Mouse (Mus musculus): ENCODE measurements around the gene Tmed6. TPM values are rescaled to one million over a fixed set of nuclear protein-coding genes. Genes with fewer than 3 reads are reported as not detected.

The Tmed6 gene
- polyA plus RNA-seq, 1 experiment from 2014 or later = not detected

DNA sequence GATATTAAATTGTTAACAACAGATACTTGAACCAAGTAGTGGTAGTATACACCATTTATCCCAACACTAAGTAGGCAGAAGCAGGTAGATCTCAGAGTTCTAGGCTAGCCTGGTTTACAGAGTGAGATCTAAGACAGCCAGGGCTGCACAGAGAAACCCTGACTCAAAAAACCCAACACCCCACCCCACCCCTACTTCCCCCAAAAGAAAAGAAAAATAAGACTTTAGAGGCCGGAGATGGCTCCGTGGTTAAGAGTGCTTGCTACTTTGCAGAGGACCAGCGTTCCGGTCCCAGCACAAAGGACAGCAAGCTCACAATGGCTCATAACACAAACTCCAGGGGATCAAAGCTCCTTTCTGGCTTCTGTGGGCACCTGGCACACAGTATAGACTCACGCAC, 20.6 kb upstream of the Tmed6 start:
- Histone ChIP-seq H3K4me2 (ENCODE audit: low read depth) (no peak overlapping the region), H3K4me1 (ENCODE audit: control insufficient read depth, insufficient read depth, low read length) (no peaks in the 10 kb centered on the region), H3K9me3 (ENCODE audit: control insufficient read depth, low read length) (no peaks in the 10 kb centered on the region), H3K27me3 (ENCODE audit: control insufficient read depth, insufficient read depth, low read length) (no peaks in the 10 kb centered on the region), H3K4me3 (ENCODE audit: low read depth, low read length) (no peak overlapping the region), H3K27ac (ENCODE audit: low read depth, low read length) (no peak overlapping the region), H3K36me3 (ENCODE audit: control insufficient read depth, insufficient read depth, low read length) (peaks cover 14% of the 10 kb centered on the region), H3K9ac (ENCODE audit: low read length) (no peak overlapping the region)
- DNase-seq (ENCODE audit: low spot score) (no peak), ATAC-seq (ENCODE audit: insufficient read depth, low FRiP score, low TSS enrichment) (no peak)
- 97% methylated on average over 5 of the region's 5 CpGs for WGBS

DNA sequence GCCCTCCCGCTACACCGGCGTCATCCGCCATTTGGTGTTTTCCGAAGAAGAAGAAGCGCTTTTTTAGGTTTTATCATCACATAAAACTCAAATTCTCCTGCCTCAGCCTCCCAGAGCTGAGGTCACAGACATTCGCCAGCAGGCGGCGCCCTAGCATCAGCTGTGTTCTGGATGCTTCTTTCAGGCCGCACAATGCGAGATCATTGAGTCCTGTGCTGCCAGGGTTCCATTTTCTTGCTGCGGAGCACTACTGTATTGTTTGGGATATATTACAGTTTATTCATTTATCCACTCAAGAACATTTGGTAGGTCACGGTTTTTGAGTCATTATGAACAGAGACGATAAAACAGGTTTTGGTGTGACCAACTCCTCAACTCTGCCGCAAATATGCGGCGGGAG, 19.9 kb upstream of the Tmed6 start:
- Histone ChIP-seq H3K36me3 (ENCODE audit: control insufficient read depth, insufficient read depth, low read length) (peaks cover 17% of the 10 kb centered on the region), H3K4me1 (ENCODE audit: control insufficient read depth, insufficient read depth, low read length) (no peaks in the 10 kb centered on the region), H3K4me2 (ENCODE audit: low read depth) (no peak overlapping the region), H3K9ac (ENCODE audit: low read length) (no peak overlapping the region), H3K27ac (ENCODE audit: low read depth, low read length) (no peak overlapping the region), H3K4me3 (ENCODE audit: low read depth, low read length) (no peak overlapping the region), H3K9me3 (ENCODE audit: control insufficient read depth, low read length) (no peaks in the 10 kb centered on the region), H3K27me3 (ENCODE audit: control insufficient read depth, insufficient read depth, low read length) (no peaks in the 10 kb centered on the region)
- WGBS = 96% methylated on average over 16 of the region's 17 CpGs
- ATAC-seq (ENCODE audit: insufficient read depth, low FRiP score, low TSS enrichment) = no peak
- DNase-seq (ENCODE audit: low spot score) = no peak

DNA sequence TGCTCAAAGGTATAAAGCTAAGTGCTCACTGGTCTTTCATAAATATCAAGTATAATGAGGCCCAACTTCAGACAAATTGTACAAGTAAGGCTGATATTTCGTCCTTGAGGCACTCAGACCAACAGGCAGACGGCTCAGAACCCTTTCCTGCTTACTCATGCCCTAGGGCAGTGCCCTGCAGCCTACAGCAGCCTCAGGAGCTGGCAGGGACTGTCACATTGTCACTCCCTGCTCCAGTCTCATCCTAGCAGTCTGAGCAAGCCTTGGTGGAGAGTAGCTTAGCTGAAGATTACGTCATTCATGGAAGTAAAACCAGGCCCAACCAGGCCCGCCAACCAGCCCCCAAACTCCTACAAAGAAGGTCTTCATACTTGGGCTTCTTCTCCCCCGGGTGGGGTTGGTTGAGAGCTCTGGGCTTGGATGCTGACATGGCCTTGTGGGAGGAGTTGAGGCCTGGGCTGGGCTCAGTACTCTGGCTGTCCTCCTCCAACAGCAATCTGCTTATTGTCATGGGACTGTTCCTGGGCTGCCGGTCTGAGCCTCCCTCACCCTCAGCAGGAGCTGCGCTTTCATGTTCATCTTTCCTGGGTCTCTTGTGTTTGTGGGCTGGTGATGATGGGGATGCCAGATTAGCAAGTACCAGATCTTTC, 10.9 kb upstream of the Tmed6 start:
- 91% methylated on average over 7 of the region's 7 CpGs for WGBS
- no peaks in the 10 kb centered on the region for H3K4me1 ChIP-seq (ENCODE audit: control insufficient read depth, insufficient read depth, low read length)
- no peaks in the 10 kb centered on the region for H3K9me3 ChIP-seq (ENCODE audit: control insufficient read depth, low read length)
- H3K36me3 ChIP-seq (ENCODE audit: control insufficient read depth, insufficient read depth, low read length) = peaks cover 13% of the 10 kb centered on the region
- no peak overlapping the region for H3K9ac ChIP-seq (ENCODE audit: low read length)
- H3K4me3 ChIP-seq (ENCODE audit: low read depth, low read length) = no peak overlapping the region
- ATAC-seq (ENCODE audit: insufficient read depth, low FRiP score, low TSS enrichment) (no peak), DNase-seq (ENCODE audit: low spot score) (no peak)
- no peak overlapping the region for H3K27ac ChIP-seq (ENCODE audit: low read depth, low read length)
- no peak overlapping the region for H3K4me2 ChIP-seq (ENCODE audit: low read depth)
- no peaks in the 10 kb centered on the region for H3K27me3 ChIP-seq (ENCODE audit: control insufficient read depth, insufficient read depth, low read length)

DNA sequence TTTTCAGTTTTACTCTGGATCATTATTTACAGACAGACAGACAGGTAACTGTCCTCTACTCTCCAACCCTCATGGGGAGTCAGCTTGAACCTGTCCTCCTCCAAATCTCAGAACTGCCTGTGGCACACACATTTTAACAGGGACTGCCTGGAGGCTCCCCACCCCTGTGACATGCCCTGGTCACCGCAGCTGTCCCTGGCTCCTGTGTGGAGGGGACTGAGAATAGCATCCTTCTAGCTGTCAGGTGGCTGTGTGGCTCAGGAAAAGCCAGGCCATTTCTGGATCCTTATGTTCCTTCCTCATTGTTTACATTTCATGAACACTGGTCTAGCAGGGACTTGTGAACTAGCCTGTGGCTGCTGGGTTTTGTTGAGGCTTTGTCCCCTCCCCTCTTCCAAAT, 8.7 kb upstream of the Tmed6 start:
- no peak for ATAC-seq (ENCODE audit: insufficient read depth, low FRiP score, low TSS enrichment)
- WGBS = 91% methylated on average over 1 of the region's 1 CpGs
- Histone ChIP-seq H3K4me2 (ENCODE audit: low read depth) (no peak overlapping the region), H3K4me3 (ENCODE audit: low read depth, low read length) (no peak overlapping the region), H3K27ac (ENCODE audit: low read depth, low read length) (no peak overlapping the region), H3K9ac (ENCODE audit: low read length) (no peak overlapping the region), H3K4me1 (ENCODE audit: control insufficient read depth, insufficient read depth, low read length) (no peaks in the 10 kb centered on the region), H3K9me3 (ENCODE audit: control insufficient read depth, low read length) (no peaks in the 10 kb centered on the region), H3K27me3 (ENCODE audit: control insufficient read depth, insufficient read depth, low read length) (no peaks in the 10 kb centered on the region), H3K36me3 (ENCODE audit: control insufficient read depth, insufficient read depth, low read length) (peaks cover 8% of the 10 kb centered on the region)
- DNase-seq (ENCODE audit: low spot score) = no peak

DNA sequence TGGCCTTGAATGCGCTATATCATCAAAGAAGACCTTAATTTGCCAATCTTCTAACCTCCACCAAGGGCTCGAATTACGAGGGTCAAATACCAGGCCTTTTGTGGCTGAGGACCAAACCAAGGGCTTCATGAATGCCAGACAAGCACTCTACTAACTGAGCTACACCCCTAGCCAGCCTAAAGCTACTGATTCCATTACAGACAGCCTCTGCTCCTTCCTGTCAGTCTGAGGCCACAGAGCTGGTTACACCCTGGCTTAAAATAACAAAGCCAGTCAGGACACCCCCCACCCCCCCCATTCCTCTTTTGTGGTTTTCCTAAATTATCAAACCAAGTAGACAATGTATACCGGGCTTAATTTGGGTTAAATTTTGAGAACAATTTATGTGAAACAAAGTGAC, 8.3 kb upstream of the Tmed6 start:
- no peak overlapping the region for H3K4me3 ChIP-seq (ENCODE audit: low read depth, low read length)
- H3K36me3 ChIP-seq (ENCODE audit: control insufficient read depth, insufficient read depth, low read length) = peaks cover 7% of the 10 kb centered on the region
- DNase-seq (ENCODE audit: low spot score) (no peak), ATAC-seq (ENCODE audit: insufficient read depth, low FRiP score, low TSS enrichment) (no peak)
- no peaks in the 10 kb centered on the region for H3K9me3 ChIP-seq (ENCODE audit: control insufficient read depth, low read length)
- no peak overlapping the region for H3K9ac ChIP-seq (ENCODE audit: low read length)
- H3K27ac ChIP-seq (ENCODE audit: low read depth, low read length) = no peak overlapping the region
- no peaks in the 10 kb centered on the region for H3K27me3 ChIP-seq (ENCODE audit: control insufficient read depth, insufficient read depth, low read length)
- no peak overlapping the region for H3K4me2 ChIP-seq (ENCODE audit: low read depth)
- 85% methylated on average over 4 of the region's 4 CpGs for WGBS
- H3K4me1 ChIP-seq (ENCODE audit: control insufficient read depth, insufficient read depth, low read length) = no peaks in the 10 kb centered on the region

DNA sequence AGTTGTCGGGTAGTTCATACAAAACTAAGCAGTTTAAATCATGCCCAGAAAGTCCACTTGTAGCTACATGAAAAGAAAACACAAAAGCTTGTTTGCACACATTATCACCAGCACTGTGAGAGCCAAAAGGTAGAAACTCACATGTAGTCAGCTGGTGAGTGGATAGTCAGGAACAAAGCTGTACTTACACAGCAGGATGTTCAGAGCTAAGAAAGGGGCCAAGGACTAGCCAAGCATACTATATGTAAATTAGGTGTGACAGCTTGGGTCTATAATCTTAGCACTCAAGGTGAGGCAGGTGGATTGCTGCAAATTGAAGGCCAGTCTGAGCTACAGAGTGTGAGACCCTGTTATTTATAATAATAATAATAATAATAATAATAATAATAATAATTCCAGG, 2.8 kb downstream of the Tmed6 start:
- H3K27me3 ChIP-seq (ENCODE audit: control insufficient read depth, insufficient read depth, low read length) = no peaks in the 10 kb centered on the region
- no peaks in the 10 kb centered on the region; the same call in 1 of the 2 replicates for H3K36me3 ChIP-seq (ENCODE audit: control insufficient read depth, insufficient read depth, low read length)
- ATAC-seq (ENCODE audit: insufficient read depth, low FRiP score, low TSS enrichment) (no peak), DNase-seq (ENCODE audit: low spot score) (no peak)
- no peaks in the 10 kb centered on the region for H3K9me3 ChIP-seq (ENCODE audit: control insufficient read depth, low read length)
- H3K4me3 ChIP-seq (ENCODE audit: low read depth, low read length) = no peak overlapping the region
- H3K9ac ChIP-seq (ENCODE audit: low read length) = no peak overlapping the region
- WGBS = 97% methylated on average over 1 of the region's 1 CpGs
- H3K27ac ChIP-seq (ENCODE audit: low read depth, low read length) = no peak overlapping the region
- no peak overlapping the region for H3K4me2 ChIP-seq (ENCODE audit: low read depth)
- no peaks in the 10 kb centered on the region for H3K4me1 ChIP-seq (ENCODE audit: control insufficient read depth, insufficient read depth, low read length)

DNA sequence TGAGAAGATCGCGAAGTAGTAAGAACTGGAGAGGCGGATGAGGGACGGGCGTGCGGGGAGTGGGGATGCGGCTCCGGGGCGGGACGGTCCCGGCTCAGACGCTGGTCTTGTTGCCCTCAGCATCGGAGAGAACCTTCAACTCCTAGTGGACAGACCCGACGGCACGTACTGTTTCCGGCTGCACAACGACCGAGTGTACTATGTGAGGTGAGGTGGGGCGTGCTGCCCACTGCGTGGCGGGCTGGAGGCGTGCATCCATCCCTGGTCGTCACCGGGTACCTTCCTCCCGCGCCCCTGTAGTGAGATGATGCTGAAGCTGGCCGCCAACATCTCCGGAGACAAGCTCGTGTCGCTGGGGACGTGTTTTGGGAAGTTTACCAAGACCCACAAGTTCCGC, 8.5 kb downstream of the Tmed6 start:
- H3K4me3 ChIP-seq (ENCODE audit: low read depth, low read length) = peak overlapping the region; percentile 96
- WGBS = under 1% methylated on average over 32 of the region's 33 CpGs
- H3K4me2 ChIP-seq (ENCODE audit: low read depth) = peak overlapping the region; percentile 93
- peak overlapping the region; percentile 78 for H3K9ac ChIP-seq (ENCODE audit: low read length)
- no peaks in the 10 kb centered on the region for H3K9me3 ChIP-seq (ENCODE audit: control insufficient read depth, low read length)
- no peak overlapping the region for H3K27ac ChIP-seq (ENCODE audit: low read depth, low read length)
- ATAC-seq (ENCODE audit: insufficient read depth, low FRiP score, low TSS enrichment) (peak; percentile 74), DNase-seq (ENCODE audit: low spot score) (no peak)
- H3K27me3 ChIP-seq (ENCODE audit: control insufficient read depth, insufficient read depth, low read length) = no peaks in the 10 kb centered on the region
- peaks cover 7% of the 10 kb centered on the region; the same call in 1 of the 2 replicates for H3K4me1 ChIP-seq (ENCODE audit: control insufficient read depth, insufficient read depth, low read length)
- H3K36me3 ChIP-seq (ENCODE audit: control insufficient read depth, insufficient read depth, low read length) = peaks cover 15% of the 10 kb centered on the region

DNA sequence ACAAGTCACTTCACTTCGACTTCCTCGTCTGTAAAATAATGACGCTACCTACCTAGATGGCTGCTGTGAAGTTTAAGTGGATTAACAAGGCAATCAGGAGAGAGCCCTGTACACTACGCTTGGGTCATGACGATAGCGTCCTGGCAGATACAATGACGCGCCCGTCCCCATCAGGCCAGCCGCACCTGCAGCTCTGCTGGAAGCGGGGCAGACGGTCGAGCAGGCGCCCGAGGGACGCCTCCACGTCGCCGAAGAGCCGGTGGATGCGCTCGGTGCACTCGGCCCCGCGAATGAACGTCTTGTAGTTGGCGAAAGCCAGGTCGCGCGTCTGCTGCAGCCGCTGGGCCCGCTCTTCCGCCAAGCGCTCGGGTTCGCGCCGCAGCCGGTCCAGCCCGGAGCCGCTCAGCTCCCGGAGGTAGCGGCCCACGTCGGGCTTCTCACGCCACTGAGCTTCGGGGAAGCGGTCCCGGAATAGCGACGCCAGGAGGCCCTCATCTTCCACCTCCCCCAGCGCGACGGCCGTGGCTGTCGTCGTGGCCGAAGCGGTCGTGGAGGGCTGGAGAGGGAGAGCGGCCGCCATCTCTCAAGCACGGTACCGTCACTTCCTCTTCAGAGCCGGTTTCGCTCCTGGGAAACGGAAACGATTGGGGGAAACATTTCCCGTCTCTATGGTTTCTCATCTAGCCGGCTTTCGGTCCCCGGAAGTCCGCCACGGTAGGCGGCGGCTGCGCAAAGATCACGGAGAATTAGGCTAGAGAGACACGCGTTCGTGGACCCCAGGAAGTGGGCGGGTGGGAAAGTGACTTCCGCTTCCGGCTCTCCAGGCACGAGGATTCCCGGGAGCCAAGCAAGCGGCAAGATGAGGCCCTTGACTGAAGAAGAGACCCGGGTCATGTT, 9.1 kb downstream of the Tmed6 start, which contains the start of the genes Cog8 and Nip7:
TSS of gene Cog8 (minus strand) at position 614 of the 897 bp plus-strand sequence.
TSS of gene Nip7 (plus strand) at position 802 of the 897 bp plus-strand sequence.
- peak within 1 kb of the TSS; percentile 78 for H3K9ac ChIP-seq (ENCODE audit: low read length)
- H3K9me3 ChIP-seq (ENCODE audit: control insufficient read depth, low read length) = no peaks in the 10 kb centered on the region
- ATAC-seq (ENCODE audit: insufficient read depth, low FRiP score, low TSS enrichment) (peak; percentile 91), DNase-seq (ENCODE audit: low spot score) (peak; percentile 97)
- no peak within 1 kb of the TSS for H3K27ac ChIP-seq (ENCODE audit: low read depth, low read length)
- H3K4me3 ChIP-seq (ENCODE audit: low read depth, low read length) = peak within 1 kb of the TSS; percentile 96
- H3K4me2 ChIP-seq (ENCODE audit: low read depth) = peak within 1 kb of the TSS; percentile 93
- peaks cover 7% of the 10 kb centered on the region; the same call in 1 of the 2 replicates for H3K4me1 ChIP-seq (ENCODE audit: control insufficient read depth, insufficient read depth, low read length)
- under 1% methylated on average over 84 of the region's 88 CpGs for WGBS
- no peaks in the 10 kb centered on the region for H3K27me3 ChIP-seq (ENCODE audit: control insufficient read depth, insufficient read depth, low read length)
- peaks cover 19% of the 10 kb centered on the region for H3K36me3 ChIP-seq (ENCODE audit: control insufficient read depth, insufficient read depth, low read length)
